Comparison of ENCODE assay signal across 23 mouse cellular contexts in the genomic region with DNA sequence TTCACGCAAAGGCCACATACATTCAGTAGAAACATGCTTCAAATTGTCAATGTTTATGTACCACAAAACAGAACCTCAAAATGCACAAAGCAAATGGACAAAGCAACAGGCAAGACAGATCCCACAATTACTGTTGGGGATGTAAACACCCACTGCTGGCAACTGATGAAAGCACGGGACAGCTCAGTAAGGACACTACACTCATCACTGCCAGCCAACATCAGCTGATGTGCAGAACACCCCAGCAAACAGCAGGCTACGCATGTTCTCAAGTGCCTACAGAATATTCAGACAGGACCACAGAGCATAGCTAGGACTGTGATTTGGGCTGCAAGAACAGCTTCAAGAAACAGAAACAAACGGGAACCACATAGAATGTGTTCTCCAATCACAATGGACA. TPM values are rescaled to one million over a fixed set of nuclear protein-coding genes. Genes with fewer than 3 reads are reported as not detected.
DNase-seq lines count a peak whose midpoint lies in the region; ATAC-seq and TF ChIP-seq lines count a peak whose summit lies in the region.
"Had no signal": no experiment of that assay in that cellular context is flagged by ENCODE, and none has a peak within 500 bp of the region (broad histone marks: within the 10 kb centered on the region; RNA-seq: fewer than 3 reads in every experiment).

No protein-coding gene starts in this region.

- H3K4me2 ChIP-seq in liver, embryonic 11.5 days: no peak overlapping the region
- H3K4me2 ChIP-seq: heart, embryonic 11.5 days; hindbrain, embryonic 12.5 days; liver, embryonic 15.5 days; midbrain, embryonic 13.5 days had no signal

- DNase-seq in adrenal gland, adult 8-10 months: peak; percentile 60
- DNase-seq in adrenal gland, postnatal 4 days (ENCODE audit: low spot score in 2 of 2): no peak
- peak; percentile 84 for DNase-seq in liver, adult 2 months (ENCODE audit: extremely low read depth, low read depth, low spot score)
- DNase-seq in liver, embryonic 11.5 days (ENCODE audit: low spot score): no peak
- DNase-seq in right cerebral cortex, adult 18-20 months: peak; percentile 33
- DNase-seq in right cerebral cortex, postnatal 36 days (ENCODE audit: low spot score in 2 of 2): no peak
- DNase-seq in c-Kit-positive CD71-positive TER-119-positive erythroid progenitor cells, embryonic 14.5 days (ENCODE audit: low spot score): no peak
- DNase-seq: cerebellum, adult 18-20 months; cerebellum, postnatal 14 days; gastrocnemius, postnatal 25 days; heart, postnatal 10 days; kidney, postnatal 25 days; thymus, adult 2 months; thymus, postnatal 4 days had no signal

- peaks cover 60% of the 10 kb centered on the region; the same call in 1 of the 2 replicates for H3K79me2 ChIP-seq in liver, adult 2 months (ENCODE audit: control insufficient read depth, insufficient read depth, low read length)

- peak overlapping the region; percentile 51 for H3K27ac ChIP-seq in liver, adult 2 months (replicated peaks; ENCODE audit: insufficient read depth, low read depth, low read length)
- H3K27ac ChIP-seq in liver, embryonic 11.5 days (ENCODE audit: low read depth, low read length): no peak overlapping the region
- H3K27ac ChIP-seq: forebrain, embryonic 10.5 days; hindbrain, embryonic 12.5 days; liver, embryonic 15.5 days; midbrain, embryonic 13.5 days; stomach, postnatal 0 days had no signal

- peaks cover 2% of the 10 kb centered on the region; the same call in 1 of the 2 replicates for H3K36me3 ChIP-seq in liver, adult 2 months (ENCODE audit: control insufficient read depth, insufficient read depth, low read length)
- H3K36me3 ChIP-seq in liver, embryonic 11.5 days (ENCODE audit: control insufficient read depth, insufficient read depth, low read length): no peaks in the 10 kb centered on the region
- H3K36me3 ChIP-seq: liver, embryonic 15.5 days had no signal

- no peak for TF ChIP-seq CTCF in liver, adult 2 months (IDR thresholded peaks at IDR 0.05; ENCODE audit: low read depth, low read length)

- H3K27me3 ChIP-seq in liver, adult 2 months (ENCODE audit: control insufficient read depth, insufficient read depth, low read length): no peaks in the 10 kb centered on the region
- H3K27me3 ChIP-seq in liver, embryonic 11.5 days (replicated peaks; ENCODE audit: control insufficient read depth, insufficient read depth, low read length): no peaks in the 10 kb centered on the region
- H3K27me3 ChIP-seq: hindbrain, embryonic 12.5 days; liver, embryonic 15.5 days; midbrain, embryonic 13.5 days had no signal

- no peak overlapping the region for H3K9ac ChIP-seq in liver, adult 2 months (ENCODE audit: low read depth, low read length)
- H3K9ac ChIP-seq in liver, embryonic 11.5 days (ENCODE audit: low read depth, low read length): no peak overlapping the region
- H3K9ac ChIP-seq: hindbrain, embryonic 12.5 days; liver, embryonic 15.5 days; midbrain, embryonic 13.5 days had no signal

- 47% methylated on average over 4 of the region's 4 CpGs for WGBS in liver, adult 2 months
- WGBS in liver, embryonic 11.5 days: 84% methylated on average over 4 of the region's 4 CpGs

- no peaks in the 10 kb centered on the region for H3K9me3 ChIP-seq in liver, embryonic 11.5 days (ENCODE audit: control insufficient read depth, low read length)
- H3K9me3 ChIP-seq: forebrain, embryonic 10.5 days; hindbrain, embryonic 12.5 days; liver, embryonic 15.5 days; midbrain, embryonic 13.5 days had no signal

- no peak overlapping the region for H3K4me3 ChIP-seq in liver, adult 2 months (ENCODE audit: insufficient read depth, low read depth, low read length)
- no peak overlapping the region for H3K4me3 ChIP-seq in liver, embryonic 11.5 days (ENCODE audit: low read depth, low read length)
- H3K4me3 ChIP-seq: forebrain, embryonic 10.5 days; hindbrain, embryonic 12.5 days; liver, embryonic 15.5 days; midbrain, embryonic 13.5 days had no signal

- TF ChIP-seq POLR2A in liver, adult 2 months (IDR thresholded peaks at IDR 0.05; ENCODE audit: extremely low read depth, insufficient read depth, low read length): no peak

- no peak for ATAC-seq in liver, embryonic 11.5 days (replicated peaks; ENCODE audit: low FRiP score)
- ATAC-seq: CD4-positive, CD25-positive, alpha-beta regulatory T cell, adult 4 months; forebrain, embryonic 16.5 days; intestine, postnatal 0 days; midbrain, embryonic 13.5 days had no signal

- H3K4me1 ChIP-seq in liver, adult 2 months (ENCODE audit: control insufficient read depth, insufficient read depth, low read length): peaks cover 52% of the 10 kb centered on the region
- H3K4me1 ChIP-seq in liver, embryonic 11.5 days (replicated peaks; ENCODE audit: control insufficient read depth, insufficient read depth, low read length): peaks cover 50% of the 10 kb centered on the region

RNA-seq across cellular contexts. Expression of gene Gna12, which starts 8.3 kb away (rescaled TPM):
- 100 to 1,000 TPM; 135 to 173 (median 141) TPM for total RNA-seq in adrenal gland, adult 8-10 months (2022)
- total RNA-seq in adrenal gland, postnatal 4 days (2021): 100 to 1,000 TPM; 134 TPM
- 43.1 and 56.9 TPM in 2 replicates for total RNA-seq in liver, adult 2 months (2014; rRNA removed)
- 85.1 and 88.2 TPM in 2 replicates for polyA plus RNA-seq in liver, adult 2 months (2012; rRNA removed)
- polyA plus RNA-seq in liver, embryonic 11.5 days (2014; fragmentation: Nextera tagmentation; extraction: Ambion mirVana): 25.1 and 31.1 TPM in 2 replicates

Comparison
In these comparisons a context has a peak if more than half of its experiments do, and no peak if none do; other contexts are left out.
1. DNase-seq: peak in adrenal gland, adult 8-10 months (single experiment), liver, adult 2 months (single experiment) and right cerebral cortex, adult 18-20 months (single experiment); none in adrenal gland, postnatal 4 days (0 of 2), liver, embryonic 11.5 days (single experiment), right cerebral cortex, postnatal 36 days (0 of 2) and c-Kit-positive CD71-positive TER-119-positive erythroid progenitor cells, embryonic 14.5 days (single experiment).